Mouse (Mus musculus) limb, embryonic 11.5 days (tissue): Measurements from ENCODE around the gene Exoc3. TPM values are rescaled to one million over a fixed set of nuclear protein-coding genes. Genes with fewer than 3 reads are reported as not detected.

Experiments used
- ATAC-seq: fragments of 200-750 bp; cut with Nextera tagmentation; 2 replicates; pipeline ENCODE4 v1.8.0; 2017; ENCODE audit warnings: low read depth; ENCODE audit not compliant: insufficient number of reproducible peaks, low FRiP score, low TSS enrichment
- DNase-seq: peaks from one replicate; pipeline ENCODE4 v3.0.0-alpha.2; 2015; ENCODE audit warnings: low spot score
- H3K27ac ChIP-seq: fragments of 300-500 bp; sonication (generic); replicated peaks from 2 replicates; pipeline ENCODE4 v1.5.1; 2014; ENCODE audit warnings: low read depth, mild to moderate bottlenecking, low read length
- H3K27me3 ChIP-seq: fragments of 300-500 bp; sonication (generic); 2 replicates; pipeline ENCODE4 v1.6.1; 2014; ENCODE audit warnings: mild to moderate bottlenecking, low read length, mixed read lengths; ENCODE audit not compliant: control insufficient read depth, insufficient read depth
- H3K36me3 ChIP-seq: fragments of 300-500 bp; sonication (generic); 2 replicates; pipeline ENCODE4 v1.6.1; 2014; ENCODE audit warnings: mild to moderate bottlenecking, low read length, moderate library complexity, mixed read lengths; ENCODE audit not compliant: control insufficient read depth, insufficient read depth
- H3K4me1 ChIP-seq: fragments of 300-500 bp; sonication (generic); 2 replicates; pipeline ENCODE4 v1.6.1; 2014; ENCODE audit warnings: low read length, mixed read lengths; ENCODE audit not compliant: control insufficient read depth, insufficient read depth
- H3K4me2 ChIP-seq: fragments of 300-500 bp; sonication (generic); 2 replicates; pipeline ENCODE4 v1.6.1; 2014; ENCODE audit warnings: low read depth, mild to moderate bottlenecking, moderate library complexity; ENCODE audit not compliant: severe bottlenecking
- H3K4me3 ChIP-seq: fragments of 300-500 bp; sonication (generic); 2 replicates; pipeline ENCODE4 v1.5.1; 2014; ENCODE audit warnings: low read depth, low read length
- H3K9ac ChIP-seq: fragments of 300-500 bp; sonication (generic); 2 replicates; pipeline ENCODE4 v1.6.1; 2014; ENCODE audit warnings: mild to moderate bottlenecking, low read length
- H3K9me3 ChIP-seq: fragments of 300-500 bp; sonication (generic); 2 replicates; pipeline ENCODE4 v1.6.1; 2016; ENCODE audit warnings: low read length; ENCODE audit not compliant: control insufficient read depth
- WGBS: fragments of 180-500 bp; shearing (Covaris S2); extraction: QIAGEN DNeasy Blood & Tissue Kit; methylation state at CpG from one replicate; pipeline ENCODE4 v1.1.7; 2014; 5-methylcytosine and 5-hydroxymethylcytosine counted together
- polyA plus RNA-seq: library from polyadenylated mRNA; unstranded; fragments of >200 nt; fragmentation: Nextera tagmentation; extraction: Ambion mirVana; gene quantifications from 2 replicates; pipeline ENCODE4 v1.2.1, GENCODE M21; 2014

The Exoc3 gene
- polyA plus RNA-seq, 1 experiment from 2014 or later: 85.2 TPM

DNA sequence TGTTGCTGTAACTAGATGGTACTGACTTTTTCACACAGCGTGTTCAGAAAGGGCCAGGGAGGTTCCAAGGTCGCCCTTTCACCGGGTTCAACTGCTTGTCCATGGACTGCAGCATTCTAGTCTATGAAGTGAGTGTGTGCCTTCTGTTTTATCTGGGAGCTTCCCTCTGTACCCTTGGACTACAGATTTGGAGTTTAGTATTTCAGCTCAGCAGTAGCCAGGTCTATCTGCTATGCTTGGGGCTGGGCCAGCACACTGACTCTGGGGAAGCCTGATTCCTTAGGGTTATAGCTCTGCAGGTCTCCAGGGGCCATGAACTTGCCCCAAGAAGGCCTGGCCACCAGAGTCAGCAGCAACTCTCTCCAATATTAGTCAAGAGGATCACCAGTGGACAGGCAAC, 85.9 kb downstream of the Exoc3 start:
- Histone ChIP-seq H3K36me3 (no peaks in the 10 kb centered on the region), H3K27me3 (peaks cover 35% of the 10 kb centered on the region), H3K9me3 (no peaks in the 10 kb centered on the region), H3K4me3 (no peak overlapping the region), H3K27ac (no peak overlapping the region), H3K4me2 (no peak overlapping the region), H3K9ac (no peak overlapping the region), H3K4me1 (0 out of 2 replicates have a peak, but pooled peaks cover 3% of the 10 kb centered on the region)
- DNase-seq (no peak), ATAC-seq (no peak)
- 65% methylated on average over 3 of the region's 3 CpGs for WGBS

DNA sequence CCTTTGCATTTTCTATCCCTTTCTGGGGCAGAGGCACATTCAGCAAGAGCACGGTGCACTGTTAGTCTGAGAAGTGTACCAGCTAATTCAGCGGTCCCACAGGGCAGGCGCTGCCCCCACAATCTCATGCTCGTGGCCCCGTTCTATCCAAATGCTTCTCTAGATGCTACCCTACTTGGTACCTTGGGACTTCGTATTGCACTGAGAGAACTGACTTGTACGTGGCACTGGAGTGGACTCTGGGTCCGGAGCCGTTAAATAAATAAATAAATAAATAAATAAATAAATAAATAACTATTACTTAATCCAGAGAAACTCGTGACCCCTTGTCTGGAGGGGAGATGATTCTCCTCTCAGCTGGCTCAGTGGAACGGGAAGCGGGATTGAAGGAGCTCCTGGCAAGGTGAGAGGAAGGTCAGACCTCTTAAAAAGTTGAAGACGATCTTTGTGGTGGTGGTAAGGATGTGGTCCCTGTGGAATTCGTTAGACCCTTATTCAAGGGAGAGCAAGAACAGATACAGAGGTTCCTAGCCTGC, 86.7 kb downstream of the Exoc3 start:
- Histone ChIP-seq H3K4me2 (no peak overlapping the region; the same call in 1 of the 2 replicates), H3K27me3 (peaks cover 35% of the 10 kb centered on the region), H3K36me3 (no peaks in the 10 kb centered on the region), H3K27ac (no peak overlapping the region), H3K4me1 (0 out of 2 replicates have a peak, but pooled peaks cover 3% of the 10 kb centered on the region), H3K9ac (no peak overlapping the region), H3K4me3 (no peak overlapping the region), H3K9me3 (no peaks in the 10 kb centered on the region)
- WGBS: 32% methylated on average over 14 of the region's 14 CpGs
- ATAC-seq (no peak), DNase-seq (peak; percentile 22)

DNA sequence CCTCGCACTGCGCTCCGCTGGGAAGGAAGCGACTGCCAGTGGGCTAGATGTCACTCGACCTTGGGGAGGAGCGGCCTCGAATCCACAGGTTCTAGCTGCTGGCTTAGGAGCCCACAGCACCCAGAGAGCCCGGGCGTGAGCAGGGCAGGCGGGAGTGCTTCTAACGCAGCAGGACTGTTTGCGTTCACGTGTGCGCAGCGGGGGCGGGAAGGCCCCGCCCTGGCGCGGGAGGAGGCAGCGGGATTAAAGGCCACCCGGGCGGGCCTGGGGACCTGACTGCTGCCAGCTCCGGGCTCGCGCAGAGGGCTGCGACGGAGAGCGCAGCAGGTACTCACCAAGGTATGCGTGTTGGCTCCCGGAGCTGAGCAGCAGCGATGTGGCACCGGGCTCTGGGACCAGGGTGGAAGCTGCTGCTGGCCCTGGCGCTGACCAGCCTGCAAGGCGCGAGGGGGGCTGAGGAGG, 87.4 kb downstream of the Exoc3 start, which contains the start of gene Slc9a3:
Gene Slc9a3 (plus strand): TSS at position 317 of the 462 bp plus-strand sequence.
- under 1% methylated on average over 35 of the region's 35 CpGs for WGBS
- Histone ChIP-seq H3K36me3 (no peaks in the 10 kb centered on the region), H3K4me1 (0 out of 2 replicates have a peak, but pooled peaks cover 3% of the 10 kb centered on the region), H3K27me3 (peaks cover 35% of the 10 kb centered on the region), H3K27ac (no peak within 1 kb of the TSS), H3K4me3 (peak within 1 kb of the TSS; percentile 30), H3K4me2 (peak within 1 kb of the TSS; percentile 59), H3K9ac (peak within 1 kb of the TSS; percentile 35; the same call in 1 of the 2 replicates), H3K9me3 (no peaks in the 10 kb centered on the region)
- DNase-seq: peak; percentile 37
- ATAC-seq: peak; percentile 40; the same call in 1 of the 2 replicates

Other genes with a start within 250 kb of the Exoc3 start
- gene Zdhhc11, start 244.9 kb downstream of the Exoc3 start, polyA plus RNA-seq: not detected in 2 replicates
- gene Tppp, start 199.3 kb downstream of the Exoc3 start, polyA plus RNA-seq: 0.21 and 0.37 TPM in 2 replicates
- gene Cep72, start 146.4 kb downstream of the Exoc3 start, polyA plus RNA-seq: 23.4 and 24.4 TPM in 2 replicates
- 0.04 TPM in 1 of 2 replicates, not detected in the other for gene Slc9a3, start 87.3 kb downstream of the Exoc3 start, polyA plus RNA-seq
- 0.96 and 1.3 TPM in 2 replicates for gene Ahrr, start 83.6 kb upstream of the Exoc3 start, polyA plus RNA-seq
- gene Pdcd6, start 108.8 kb upstream of the Exoc3 start, polyA plus RNA-seq: 130 and 137 TPM in 2 replicates
- 214 and 235 TPM in 2 replicates for gene Sdha, start 141.5 kb upstream of the Exoc3 start, polyA plus RNA-seq
- gene Ccdc127, start 141.6 kb upstream of the Exoc3 start, polyA plus RNA-seq: 57.4 and 61.0 TPM in 2 replicates
- gene Lrrc14b, start 155.3 kb upstream of the Exoc3 start, polyA plus RNA-seq: not detected in 2 replicates
- gene Zfp72, start 182.1 kb upstream of the Exoc3 start, polyA plus RNA-seq: 5.3 and 5.7 TPM in 2 replicates
- gene Ftl1-ps1, start 191.0 kb upstream of the Exoc3 start, polyA plus RNA-seq: 55.2 and 55.9 TPM in 2 replicates